Mouse (Mus musculus) liver, embryonic 14.5 days (tissue): ENCODE data around the gene Adamtsl5.

Source experiments
- CTCF ChIP-seq: IDR thresholded peaks from 2 replicates; pipeline ENCODE4 v1.5.1; 2016; ENCODE audit warnings: antibody characterized with exemption, low read depth, control low read depth
- EP300 ChIP-seq: IDR thresholded peaks from 2 replicates; pipeline ENCODE4 v1.6.1; 2016; ENCODE audit warnings: antibody characterized with exemption, low read depth

- no peak for TF ChIP-seq CTCF
- TF ChIP-seq EP300: no peak
These were observed 17.5 kb upstream of the Adamtsl5 start for GRCm38 (mm10) chr10:80365736-80366135.
